Mouse (Mus musculus): Measurements from ENCODE around the gene Cnnm1. TPM values are rescaled to one million over a fixed set of nuclear protein-coding genes. Genes with fewer than 3 reads are reported as not detected.

The Cnnm1 gene
- polyA plus RNA-seq (2015; fragmentation: Nextera tagmentation; extraction: Ambion mirVana): 1.4 and 1.7 TPM in 2 replicates

DNA sequence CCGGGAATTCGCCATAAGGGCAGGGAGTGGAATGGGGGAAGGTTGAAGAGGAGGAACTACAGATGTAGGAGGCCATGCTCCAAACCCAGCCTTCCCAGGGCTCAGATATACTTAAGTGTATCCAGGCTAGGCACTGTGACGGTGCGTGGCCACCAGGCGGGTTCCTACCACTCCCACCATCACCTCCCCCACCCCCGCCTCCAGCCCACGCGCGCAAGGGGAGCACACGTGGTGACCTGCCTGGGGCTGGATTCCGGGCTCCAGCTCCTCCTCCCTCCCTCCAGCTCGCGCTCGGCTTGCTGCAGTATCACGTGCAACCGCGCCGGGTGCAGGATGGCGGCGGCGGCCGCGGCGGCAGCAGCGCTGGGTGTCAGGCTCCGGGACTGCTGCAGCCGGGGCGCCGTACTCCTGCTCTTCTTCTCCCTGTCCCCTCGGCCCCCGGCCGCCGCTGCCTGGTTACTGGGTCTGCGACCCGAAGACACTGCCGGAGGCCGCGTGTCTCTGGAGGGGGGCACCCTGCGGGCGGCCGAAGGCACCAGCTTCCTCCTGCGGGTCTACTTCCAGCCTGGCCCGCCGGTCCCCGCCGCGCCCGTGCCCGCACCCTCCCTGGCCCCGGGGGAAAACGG lies at the start of gene Cnnm1:
Cnnm1 (plus strand) TSS at position 325 of the 626 bp plus-strand sequence.
- H3K9ac ChIP-seq: peak within 1 kb of the TSS; percentile 47
- H3K36me3 ChIP-seq: no peaks in the 10 kb centered on the region
- H3K4me1 ChIP-seq: peaks cover 20% of the 10 kb centered on the region
- peaks cover 57% of the 10 kb centered on the region for H3K27me3 ChIP-seq
- peak within 1 kb of the TSS; percentile 63 for H3K4me3 ChIP-seq
- H3K9me3 ChIP-seq: no peaks in the 10 kb centered on the region
- no peak for ATAC-seq (ENCODE audit: insufficient number of reproducible peaks, low FRiP score, low TSS enrichment, low read depth)
- H3K27ac ChIP-seq: peak within 1 kb of the TSS; percentile 47; the same call in 1 of the 2 replicates
- H3K4me2 ChIP-seq: peak within 1 kb of the TSS; percentile 100
- WGBS: under 1% methylated on average over 31 of the region's 51 CpGs

DNA sequence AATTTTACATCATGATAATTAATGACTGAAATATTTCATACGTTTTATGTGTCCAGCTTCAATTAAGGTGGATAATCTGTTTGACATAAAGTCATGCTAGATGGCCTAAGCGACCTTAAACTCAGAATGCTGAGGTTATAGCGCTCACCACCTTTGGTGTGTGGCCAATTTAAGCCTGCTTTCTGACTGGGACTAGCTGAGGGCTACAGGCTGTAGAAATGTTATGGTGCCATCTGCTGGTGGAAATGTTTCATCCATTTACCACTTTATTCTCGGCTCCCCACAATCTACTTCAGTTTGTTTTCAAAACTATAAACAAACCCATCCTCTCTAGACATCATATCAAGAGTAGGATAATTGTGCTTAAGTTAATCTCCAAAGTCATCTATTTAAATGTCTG lies 43.9 kb upstream of the Cnnm1 start:
- WGBS: 4% methylated on average over 4 of the region's 4 CpGs
- no peak overlapping the region for H3K4me2 ChIP-seq
- H3K27me3 ChIP-seq: no peaks in the 10 kb centered on the region
- H3K36me3 ChIP-seq: no peaks in the 10 kb centered on the region
- no peaks in the 10 kb centered on the region for H3K9me3 ChIP-seq
- no peak for ATAC-seq (ENCODE audit: insufficient number of reproducible peaks, low FRiP score, low TSS enrichment, low read depth)
- H3K9ac ChIP-seq: no peak overlapping the region
- H3K4me3 ChIP-seq: no peak overlapping the region
- no peaks in the 10 kb centered on the region for H3K4me1 ChIP-seq
- H3K27ac ChIP-seq: no peak overlapping the region

DNA sequence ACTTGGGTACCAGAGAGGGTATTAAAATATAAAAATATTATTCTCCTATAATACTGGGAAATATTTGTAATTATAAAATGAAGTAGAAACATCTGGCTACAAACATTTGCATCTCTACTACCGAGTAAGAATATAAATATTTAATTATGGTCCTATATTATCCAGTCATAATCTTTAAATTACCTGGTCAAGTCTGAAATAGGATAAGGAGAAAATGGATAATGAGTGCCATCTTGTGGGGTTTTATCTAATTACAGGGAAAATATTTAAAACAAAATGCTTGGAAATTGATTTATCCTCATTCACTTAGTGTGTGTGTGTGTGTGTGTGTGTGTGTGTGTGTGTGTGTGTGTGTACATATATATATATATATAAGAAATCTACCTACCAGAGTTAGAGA lies 33.1 kb upstream of the Cnnm1 start:
- H3K27me3 ChIP-seq: no peaks in the 10 kb centered on the region
- H3K36me3 ChIP-seq: no peaks in the 10 kb centered on the region
- ATAC-seq (ENCODE audit: insufficient number of reproducible peaks, low FRiP score, low TSS enrichment, low read depth): no peak
- H3K4me2 ChIP-seq: no peak overlapping the region
- H3K4me1 ChIP-seq: no peaks in the 10 kb centered on the region
- 13% methylated on average over 1 of the region's 1 CpGs for WGBS
- no peak overlapping the region for H3K4me3 ChIP-seq
- H3K27ac ChIP-seq: no peak overlapping the region
- H3K9me3 ChIP-seq: no peaks in the 10 kb centered on the region
- H3K9ac ChIP-seq: no peak overlapping the region

DNA sequence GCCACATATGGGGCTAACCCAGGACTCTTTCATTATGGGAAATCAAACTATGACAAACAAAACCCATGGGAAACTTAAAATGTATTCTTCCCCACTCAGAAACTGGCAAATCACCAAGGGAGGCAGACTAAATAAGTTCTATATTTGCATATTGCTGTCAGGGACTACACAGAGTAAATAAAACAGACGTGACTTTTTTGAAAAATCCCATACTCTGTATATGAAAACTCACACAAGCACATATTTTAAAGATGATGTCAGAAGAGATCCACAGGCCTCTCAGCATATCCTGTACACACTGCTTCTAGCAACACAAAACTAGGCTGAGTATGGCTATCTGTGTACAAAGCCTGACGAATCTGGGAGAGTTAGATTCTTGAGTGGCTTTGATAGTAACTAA lies 24.7 kb upstream of the Cnnm1 start:
- Histone ChIP-seq H3K4me2 (no peak overlapping the region), H3K9me3 (no peaks in the 10 kb centered on the region), H3K9ac (no peak overlapping the region), H3K4me3 (no peak overlapping the region), H3K27me3 (no peaks in the 10 kb centered on the region), H3K4me1 (no peaks in the 10 kb centered on the region), H3K27ac (no peak overlapping the region), H3K36me3 (no peaks in the 10 kb centered on the region)
- ATAC-seq (ENCODE audit: insufficient number of reproducible peaks, low FRiP score, low TSS enrichment, low read depth): no peak
- WGBS: 64% methylated on average over 2 of the region's 2 CpGs

DNA sequence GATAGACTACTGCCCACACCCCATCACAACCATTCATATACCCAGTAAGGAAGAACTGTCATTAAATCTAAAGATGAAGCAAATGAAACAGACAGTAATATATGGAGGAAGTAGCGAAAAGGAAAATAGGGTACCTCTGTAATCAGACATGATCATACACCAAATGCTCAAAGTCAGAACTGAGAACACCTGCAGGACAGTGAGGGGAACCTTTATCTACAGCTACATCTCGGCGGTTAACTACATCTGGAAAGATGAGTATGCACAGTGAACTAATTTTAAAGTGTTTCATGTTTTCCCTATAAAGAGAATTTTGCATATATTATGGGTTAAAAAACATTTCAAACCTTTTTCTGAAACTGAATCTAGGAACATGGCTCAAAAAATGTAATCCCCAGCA lies 19.7 kb upstream of the Cnnm1 start:
- Histone ChIP-seq H3K4me1 (no peaks in the 10 kb centered on the region), H3K9ac (no peak overlapping the region), H3K4me3 (no peak overlapping the region), H3K27ac (no peak overlapping the region), H3K9me3 (no peaks in the 10 kb centered on the region), H3K4me2 (no peak overlapping the region), H3K36me3 (no peaks in the 10 kb centered on the region), H3K27me3 (no peaks in the 10 kb centered on the region)
- 72% methylated on average over 3 of the region's 3 CpGs for WGBS
- no peak for ATAC-seq (ENCODE audit: insufficient number of reproducible peaks, low FRiP score, low TSS enrichment, low read depth)

DNA sequence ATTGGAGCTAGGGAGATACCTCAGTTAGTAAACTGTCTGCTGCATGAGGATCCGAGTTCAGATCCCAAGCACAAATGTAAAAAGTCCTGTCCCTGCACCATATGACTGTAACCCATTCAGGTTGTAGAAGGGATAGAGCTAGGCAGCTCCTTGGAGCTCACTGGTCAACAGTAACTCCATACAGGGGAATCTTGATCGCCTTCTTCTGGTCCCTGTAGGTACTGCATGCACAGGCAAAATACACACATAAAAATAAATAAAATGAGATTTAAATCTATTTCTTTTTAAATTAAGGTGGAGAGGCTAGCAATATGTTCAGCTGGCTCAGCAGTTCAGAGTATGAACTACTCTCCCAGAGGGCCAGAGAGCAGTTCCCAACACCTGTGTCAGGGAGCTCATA lies 16.2 kb upstream of the Cnnm1 start:
- no peaks in the 10 kb centered on the region for H3K36me3 ChIP-seq
- no peaks in the 10 kb centered on the region for H3K9me3 ChIP-seq
- no peak for ATAC-seq (ENCODE audit: insufficient number of reproducible peaks, low FRiP score, low TSS enrichment, low read depth)
- H3K4me2 ChIP-seq: no peak overlapping the region
- H3K27ac ChIP-seq: no peak overlapping the region
- H3K4me1 ChIP-seq: no peaks in the 10 kb centered on the region
- no peak overlapping the region for H3K9ac ChIP-seq
- no peak overlapping the region for H3K4me3 ChIP-seq
- H3K27me3 ChIP-seq: no peaks in the 10 kb centered on the region
- 69% methylated on average over 2 of the region's 2 CpGs for WGBS

DNA sequence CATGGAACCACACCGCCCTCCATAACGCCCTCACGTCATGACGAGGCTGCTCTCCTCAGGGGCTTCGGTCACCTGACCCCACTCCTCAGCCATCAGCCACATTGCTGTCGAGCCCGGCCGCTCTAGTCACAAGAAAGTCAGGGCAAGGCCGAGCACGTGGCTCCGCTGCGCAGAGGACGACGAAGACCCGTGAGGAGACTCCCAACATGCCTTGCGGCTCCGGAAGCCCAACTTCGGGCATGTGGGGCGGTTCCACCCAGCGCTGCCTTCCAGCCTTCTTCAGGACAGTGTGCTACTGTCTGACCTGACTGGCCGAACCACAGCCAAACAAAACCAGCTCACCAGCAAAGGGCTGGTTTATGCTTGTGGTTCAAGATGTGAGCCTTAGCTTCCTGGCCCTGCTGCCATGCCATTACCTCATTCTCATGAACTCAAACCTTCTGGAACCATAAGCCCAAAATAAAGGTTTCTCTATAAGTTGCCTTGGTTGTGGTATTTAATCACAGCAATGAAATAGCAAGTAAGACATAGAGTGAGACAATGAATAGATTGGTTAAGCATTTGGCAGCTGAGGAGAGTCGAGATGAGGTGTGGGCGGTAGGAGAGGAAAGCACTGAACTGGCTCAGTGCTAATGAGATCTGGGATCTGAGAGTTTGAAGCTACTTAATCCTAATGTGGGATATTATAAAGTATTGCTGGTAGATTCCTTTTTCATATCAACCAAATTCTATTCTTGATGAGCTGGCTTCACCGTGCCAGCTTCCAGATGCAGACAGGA lies 12.6 kb upstream of the Cnnm1 start:
- WGBS: 84% methylated on average over 24 of the region's 24 CpGs
- H3K4me1 ChIP-seq: no peaks in the 10 kb centered on the region
- H3K27ac ChIP-seq: no peak overlapping the region
- no peak overlapping the region for H3K4me2 ChIP-seq
- H3K9me3 ChIP-seq: no peaks in the 10 kb centered on the region
- no peak overlapping the region for H3K4me3 ChIP-seq
- H3K36me3 ChIP-seq: no peaks in the 10 kb centered on the region
- no peaks in the 10 kb centered on the region for H3K27me3 ChIP-seq
- H3K9ac ChIP-seq: no peak overlapping the region
- ATAC-seq (ENCODE audit: insufficient number of reproducible peaks, low FRiP score, low TSS enrichment, low read depth): no peak

DNA sequence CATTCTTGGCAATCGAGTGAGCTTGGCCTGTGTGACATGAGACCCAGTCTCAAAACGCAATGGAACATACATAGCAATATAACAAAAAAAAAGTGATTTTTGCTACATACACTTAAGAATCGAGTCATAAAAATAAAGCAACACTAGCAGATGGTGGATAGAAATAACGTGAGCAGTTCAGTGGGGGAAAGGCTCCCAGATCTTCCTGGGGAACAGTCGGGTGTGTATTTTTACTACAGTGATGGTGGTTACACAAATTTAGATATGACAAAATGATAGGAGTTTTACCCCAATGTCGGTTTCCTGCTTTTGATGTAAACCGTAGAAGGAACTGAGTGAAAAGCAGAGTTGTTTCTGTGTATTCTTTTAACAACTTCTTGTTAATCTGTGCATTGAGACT lies 990 bp upstream of the Cnnm1 start:
- Histone ChIP-seq H3K9ac (no peak overlapping the region), H3K27me3 (peaks cover 57% of the 10 kb centered on the region), H3K4me2 (no peak overlapping the region), H3K4me3 (no peak overlapping the region), H3K4me1 (peaks cover 20% of the 10 kb centered on the region), H3K9me3 (no peaks in the 10 kb centered on the region), H3K27ac (no peak overlapping the region), H3K36me3 (no peaks in the 10 kb centered on the region)
- no peak for ATAC-seq (ENCODE audit: insufficient number of reproducible peaks, low FRiP score, low TSS enrichment, low read depth)
- WGBS: 80% methylated on average over 7 of the region's 7 CpGs

DNA sequence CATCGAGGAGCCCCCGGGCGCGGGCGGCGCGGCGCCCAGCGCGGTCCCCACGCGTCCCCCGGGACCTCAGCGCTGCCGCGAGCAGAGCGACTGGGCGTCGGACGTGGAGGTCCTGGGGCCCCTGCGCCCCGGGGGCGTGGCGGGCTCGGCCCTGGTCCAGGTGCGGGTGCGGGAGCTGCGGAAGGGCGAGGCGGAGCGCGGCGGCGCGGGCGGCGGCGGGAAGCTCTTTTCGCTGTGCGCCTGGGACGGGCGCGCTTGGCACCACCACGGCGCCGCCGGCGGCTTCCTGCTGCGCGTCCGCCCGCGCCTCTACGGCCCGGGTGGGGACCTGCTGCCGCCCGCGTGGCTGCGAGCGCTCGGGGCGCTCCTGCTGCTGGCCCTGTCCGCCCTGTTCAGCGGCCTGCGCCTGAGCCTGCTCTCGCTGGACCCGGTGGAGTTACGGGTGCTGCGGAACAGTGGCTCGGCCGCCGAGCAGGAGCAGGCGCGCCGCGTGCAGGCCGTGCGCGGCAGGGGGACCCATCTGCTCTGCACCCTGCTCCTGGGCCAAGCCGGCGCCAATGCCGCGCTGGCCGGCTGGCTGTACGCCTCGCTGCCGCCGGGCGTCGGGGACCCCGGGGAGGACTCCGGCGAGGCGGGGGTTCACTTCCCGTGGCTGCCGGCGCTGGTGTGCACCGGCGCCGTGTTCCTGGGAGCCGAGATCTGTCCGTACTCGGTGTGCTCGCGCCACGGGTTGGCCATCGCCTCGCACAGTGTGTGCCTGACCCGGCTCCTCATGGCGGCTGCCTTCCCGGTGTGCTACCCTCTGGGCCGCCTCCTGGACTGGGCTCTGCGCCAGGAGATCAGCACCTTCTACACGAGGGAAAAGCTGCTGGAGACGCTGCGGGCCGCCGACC lies 778 bp downstream of the Cnnm1 start:
- under 1% methylated on average over 102 of the region's 118 CpGs for WGBS
- H3K4me2 ChIP-seq: peak overlapping the region; percentile 100
- peak overlapping the region; percentile 47 for H3K9ac ChIP-seq
- H3K27me3 ChIP-seq: peaks cover 57% of the 10 kb centered on the region
- ATAC-seq (ENCODE audit: insufficient number of reproducible peaks, low FRiP score, low TSS enrichment, low read depth): peak; percentile 32; the same call in 1 of the 2 replicates
- no peaks in the 10 kb centered on the region for H3K36me3 ChIP-seq
- H3K9me3 ChIP-seq: no peaks in the 10 kb centered on the region
- peak overlapping the region; percentile 47; the same call in 1 of the 2 replicates for H3K27ac ChIP-seq
- peak overlapping the region; percentile 63 for H3K4me3 ChIP-seq
- H3K4me1 ChIP-seq: peaks cover 20% of the 10 kb centered on the region

DNA sequence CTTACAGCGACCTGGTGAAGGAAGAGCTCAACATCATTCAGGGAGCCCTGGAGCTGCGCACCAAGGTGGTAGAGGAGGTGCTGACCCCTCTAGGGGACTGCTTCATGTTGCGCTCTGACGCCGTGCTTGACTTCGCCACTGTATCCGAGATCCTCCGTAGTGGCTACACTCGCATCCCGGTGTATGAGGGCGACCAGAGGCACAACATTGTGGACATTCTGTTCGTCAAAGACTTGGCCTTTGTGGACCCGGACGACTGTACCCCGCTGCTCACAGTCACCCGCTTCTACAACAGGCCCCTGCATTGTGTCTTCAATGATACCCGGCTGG lies 1.4 kb downstream of the Cnnm1 start:
- Histone ChIP-seq H3K4me1 (peaks cover 20% of the 10 kb centered on the region), H3K36me3 (no peaks in the 10 kb centered on the region), H3K27me3 (peaks cover 57% of the 10 kb centered on the region), H3K9me3 (no peaks in the 10 kb centered on the region), H3K9ac (no peak overlapping the region), H3K27ac (no peak overlapping the region), H3K4me2 (peak overlapping the region; percentile 100), H3K4me3 (peak overlapping the region; percentile 63)
- WGBS: 18% methylated on average over 17 of the region's 17 CpGs
- ATAC-seq (ENCODE audit: insufficient number of reproducible peaks, low FRiP score, low TSS enrichment, low read depth): no peak

DNA sequence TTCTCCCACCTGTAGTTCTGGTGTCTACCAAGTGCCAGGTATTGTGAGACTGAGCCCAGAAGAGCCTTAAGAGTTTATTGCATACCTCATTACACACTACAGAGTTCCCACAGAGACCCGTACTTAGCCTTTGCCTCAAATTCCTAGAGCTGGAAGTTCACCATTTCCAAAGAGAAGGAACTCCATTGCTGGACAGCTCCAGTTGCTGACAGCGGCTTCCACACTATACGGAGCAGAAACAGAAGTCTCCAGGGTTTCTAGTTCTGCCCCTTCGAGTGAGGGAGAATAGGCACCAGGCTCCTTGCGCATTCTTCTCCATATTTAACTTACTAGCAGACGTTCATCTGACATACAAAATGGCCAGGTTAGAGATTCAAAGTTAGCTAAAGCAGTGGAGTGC lies 2.0 kb downstream of the Cnnm1 start:
- Histone ChIP-seq H3K36me3 (no peaks in the 10 kb centered on the region), H3K9ac (no peak overlapping the region), H3K4me2 (no peak overlapping the region), H3K27me3 (peaks cover 57% of the 10 kb centered on the region), H3K27ac (no peak overlapping the region), H3K4me3 (no peak overlapping the region; the same call in 1 of the 2 replicates), H3K4me1 (peaks cover 20% of the 10 kb centered on the region), H3K9me3 (no peaks in the 10 kb centered on the region)
- WGBS: 29% methylated on average over 6 of the region's 6 CpGs
- no peak for ATAC-seq (ENCODE audit: insufficient number of reproducible peaks, low FRiP score, low TSS enrichment, low read depth)

DNA sequence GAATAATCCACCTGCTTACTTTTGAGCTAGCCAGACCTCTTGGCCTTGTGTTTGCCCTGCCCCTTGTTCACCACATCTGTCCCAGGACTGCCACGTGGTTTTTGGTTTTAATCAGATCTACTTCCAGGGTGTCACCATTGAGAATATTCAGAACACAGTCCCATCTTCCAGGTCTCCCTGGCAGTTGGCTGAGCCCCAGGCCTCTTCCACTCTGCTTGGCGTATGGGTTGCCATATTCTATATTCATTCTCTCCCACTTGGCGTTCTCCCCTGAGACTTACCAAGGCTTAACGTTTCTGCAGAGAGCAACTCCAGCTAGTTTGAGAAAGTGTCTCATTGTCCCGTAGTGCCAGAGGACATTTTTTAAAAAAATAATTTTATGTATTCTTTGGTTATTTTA lies 2.7 kb downstream of the Cnnm1 start:
- no peak overlapping the region for H3K4me3 ChIP-seq
- H3K4me1 ChIP-seq: peaks cover 20% of the 10 kb centered on the region
- H3K27ac ChIP-seq: no peak overlapping the region
- no peaks in the 10 kb centered on the region for H3K9me3 ChIP-seq
- H3K4me2 ChIP-seq: no peak overlapping the region
- 85% methylated on average over 5 of the region's 5 CpGs for WGBS
- H3K36me3 ChIP-seq: no peaks in the 10 kb centered on the region
- H3K27me3 ChIP-seq: peaks cover 57% of the 10 kb centered on the region
- H3K9ac ChIP-seq: no peak overlapping the region
- no peak for ATAC-seq (ENCODE audit: insufficient number of reproducible peaks, low FRiP score, low TSS enrichment, low read depth)
